Mouse (Mus musculus): Measurements from ENCODE around the gene Ndufa1. TPM values are rescaled to one million over a fixed set of nuclear protein-coding genes. Genes with fewer than 3 reads are reported as not detected.
"Not testable (repeated sequence)": the region's sequence is repeated elsewhere in the genome, so short reads cannot be mapped to it uniquely, and the experiment has no call there.

Gene Ndufa1
- total RNA-seq (2014; fragmentation: Nextera tagmentation) (227 and 528 TPM in 2 replicates), total RNA-seq (2017) (90.1 and 112 TPM in 2 replicates)

GRCm38 (mm10) chrX:37191105-37191743 lies at the start of gene Ndufa1, which contains the start of gene Rnf113a1:
Gene Ndufa1, minus strand, starts transcription at chrX:37191163.
Gene Rnf113a1, plus strand, starts transcription at chrX:37191245.
- peak; percentile 94 for ATAC-seq (replicated peaks; ENCODE audit: poor library complexity, severe bottlenecking)

GRCm38 (mm10) chrX:37222158-37222557 lies 31.2 kb upstream of the Ndufa1 start, which contains the start of gene Rhox1:
Gene Rhox1, minus strand, starts transcription at chrX:37222258.
- ATAC-seq (replicated peaks; ENCODE audit: poor library complexity, severe bottlenecking): not testable (repeated sequence)

GRCm38 (mm10) chrX:37210941-37211340 lies 20.0 kb upstream of the Ndufa1 start, which contains the start of gene Gm9:
Gene Gm9, minus strand, starts transcription at chrX:37211041.
- ATAC-seq (replicated peaks; ENCODE audit: poor library complexity, severe bottlenecking): no peak

- no peak for ATAC-seq (replicated peaks; ENCODE audit: poor library complexity, severe bottlenecking)
These were observed 7.7 kb upstream of the Ndufa1 start for GRCm38 (mm10) chrX:37198676-37199075.

- peak; percentile 82 for ATAC-seq (replicated peaks; ENCODE audit: poor library complexity, severe bottlenecking)
These were observed 899 bp upstream of the Ndufa1 start for GRCm38 (mm10) chrX:37191744-37192379.

- no peak for ATAC-seq (replicated peaks; ENCODE audit: poor library complexity, severe bottlenecking)
These were observed 233 bp downstream of the Ndufa1 start for GRCm38 (mm10) chrX:37190755-37191104.

- not testable (repeated sequence) for ATAC-seq (replicated peaks; ENCODE audit: poor library complexity, severe bottlenecking)
These were observed 6.6 kb downstream of the Ndufa1 start for GRCm38 (mm10) chrX:37184401-37184800.

- no peak for ATAC-seq (replicated peaks; ENCODE audit: poor library complexity, severe bottlenecking)
These were observed 22.2 kb downstream of the Ndufa1 start, which contains the start of gene Akap14 for GRCm38 (mm10) chrX:37168742-37169141. Gene Akap14, minus strand, starts transcription at chrX:37168842.

- peak; percentile 96 for ATAC-seq (replicated peaks; ENCODE audit: poor library complexity, severe bottlenecking)
These were observed 23.9 kb downstream of the Ndufa1 start for GRCm38 (mm10) chrX:37167085-37167484.

GRCm38 (mm10) chrX:37163115-37163514 lies 27.8 kb downstream of the Ndufa1 start:
- ATAC-seq (replicated peaks; ENCODE audit: poor library complexity, severe bottlenecking): peak; percentile 25; the same call in 1 of the 2 replicates

- ATAC-seq (replicated peaks; ENCODE audit: poor library complexity, severe bottlenecking): no peak
These were observed 29.8 kb downstream of the Ndufa1 start for GRCm38 (mm10) chrX:37161169-37161568.

GRCm38 (mm10) chrX:37157839-37158238 lies 33.1 kb downstream of the Ndufa1 start:
- ATAC-seq (replicated peaks; ENCODE audit: poor library complexity, severe bottlenecking): no peak; the same call in 1 of the 2 replicates

- peak; percentile 98 for ATAC-seq (replicated peaks; ENCODE audit: poor library complexity, severe bottlenecking)
These were observed 46.0 kb downstream of the Ndufa1 start for GRCm38 (mm10) chrX:37144954-37145353.

GRCm38 (mm10) chrX:37144498-37144897 lies 46.5 kb downstream of the Ndufa1 start:
- not testable (repeated sequence) for ATAC-seq (replicated peaks; ENCODE audit: poor library complexity, severe bottlenecking)

- ATAC-seq (replicated peaks; ENCODE audit: poor library complexity, severe bottlenecking): no peak
These were observed 49.2 kb downstream of the Ndufa1 start for GRCm38 (mm10) chrX:37141732-37142131.

Other genes with a start within 250 kb of the Ndufa1 start
- 34.2 and 37.0 TPM in 2 replicates for gene Sept6, start 199.4 kb downstream of the Ndufa1 start, total RNA-seq (2014; fragmentation: Nextera tagmentation)
- 39.6 and 44.2 TPM in 2 replicates for gene Sept6, start 199.4 kb downstream of the Ndufa1 start, total RNA-seq (2017)
- 0.38 TPM in 1 of 2 replicates, not detected in the other for gene Sowahd, start 142.3 kb downstream of the Ndufa1 start, total RNA-seq (2014; fragmentation: Nextera tagmentation)
- gene Sowahd, start 142.3 kb downstream of the Ndufa1 start, total RNA-seq (2017): 0.15 and 1.2 TPM in 2 replicates
- 2,391 and 2,751 TPM in 2 replicates for gene Rpl39, start 105.8 kb downstream of the Ndufa1 start, total RNA-seq (2014; fragmentation: Nextera tagmentation)
- 3,105 and 3,852 TPM in 2 replicates for gene Rpl39, start 105.8 kb downstream of the Ndufa1 start, total RNA-seq (2017)
- gene Upf3b, start 80.8 kb downstream of the Ndufa1 start, total RNA-seq (2014; fragmentation: Nextera tagmentation): 48.5 and 59.1 TPM in 2 replicates
- gene Upf3b, start 80.8 kb downstream of the Ndufa1 start, total RNA-seq (2017): 57.7 and 58.8 TPM in 2 replicates
- 11.0 and 15.8 TPM in 2 replicates for gene Nkap, start 64.4 kb downstream of the Ndufa1 start, total RNA-seq (2014; fragmentation: Nextera tagmentation)
- gene Nkap, start 64.4 kb downstream of the Ndufa1 start, total RNA-seq (2017): 16.3 and 65.0 TPM in 2 replicates
- gene Akap14, start 22.3 kb downstream of the Ndufa1 start, total RNA-seq (2014; fragmentation: Nextera tagmentation): not detected in 2 replicates
- not detected in 2 replicates for gene Akap14, start 22.3 kb downstream of the Ndufa1 start, total RNA-seq (2017)
- gene Rnf113a1, start 82 bp upstream of the Ndufa1 start, total RNA-seq (2014; fragmentation: Nextera tagmentation): 0.73 and 5.8 TPM in 2 replicates
- 2.9 and 3.8 TPM in 2 replicates for gene Rnf113a1, start 82 bp upstream of the Ndufa1 start, total RNA-seq (2017)
- gene Gm9, start 19.9 kb upstream of the Ndufa1 start, total RNA-seq (2014; fragmentation: Nextera tagmentation): not detected in 2 replicates
- gene Gm9, start 19.9 kb upstream of the Ndufa1 start, total RNA-seq (2017): not detected in 2 replicates
- not detected in 2 replicates for gene Rhox1, start 31.1 kb upstream of the Ndufa1 start, total RNA-seq (2014; fragmentation: Nextera tagmentation)
- not detected in 2 replicates for gene Rhox1, start 31.1 kb upstream of the Ndufa1 start, total RNA-seq (2017)
- gene Rhox2a, start 53.8 kb upstream of the Ndufa1 start, total RNA-seq (2014; fragmentation: Nextera tagmentation): not detected in 2 replicates
- gene Rhox2a, start 53.8 kb upstream of the Ndufa1 start, total RNA-seq (2017): not detected in 2 replicates
- gene Rhox3a, start 58.8 kb upstream of the Ndufa1 start, total RNA-seq (2014; fragmentation: Nextera tagmentation): not detected in 2 replicates
- not detected in 2 replicates for gene Rhox3a, start 58.8 kb upstream of the Ndufa1 start, total RNA-seq (2017)
- gene Rhox4a, start 74.2 kb upstream of the Ndufa1 start, total RNA-seq (2014; fragmentation: Nextera tagmentation): not detected in 2 replicates
- not detected in 2 replicates for gene Rhox4a, start 74.2 kb upstream of the Ndufa1 start, total RNA-seq (2017)
- gene Rhox3a2, start 188.9 kb upstream of the Ndufa1 start, total RNA-seq (2014; fragmentation: Nextera tagmentation): not detected in 2 replicates
- gene Rhox3a2, start 188.9 kb upstream of the Ndufa1 start, total RNA-seq (2017): not detected in 2 replicates
- gene Rhox4a2, start 199.7 kb upstream of the Ndufa1 start, total RNA-seq (2014; fragmentation: Nextera tagmentation): not detected in 2 replicates
- gene Rhox4a2, start 199.7 kb upstream of the Ndufa1 start, total RNA-seq (2017): not detected in 2 replicates
- gene Rhox2b, start 220.9 kb upstream of the Ndufa1 start, total RNA-seq (2014; fragmentation: Nextera tagmentation): not detected in 2 replicates
- gene Rhox2b, start 220.9 kb upstream of the Ndufa1 start, total RNA-seq (2017): not detected in 2 replicates
- gene Rhox4b, start 241.3 kb upstream of the Ndufa1 start, total RNA-seq (2014; fragmentation: Nextera tagmentation): not detected in 2 replicates
- not detected in 2 replicates for gene Rhox4b, start 241.3 kb upstream of the Ndufa1 start, total RNA-seq (2017)

Data from granulocyte monocyte progenitor cell, adult 5-6 weeks (primary cell).